Mouse (Mus musculus) liver, embryonic 16.5 days (tissue): ENCODE measurements around the gene Zfp687. TPM values are rescaled to one million over a fixed set of nuclear protein-coding genes. Genes with fewer than 3 reads are reported as not detected.
"Not testable (repeated sequence)": the region's sequence is repeated elsewhere in the genome, so short reads cannot be mapped to it uniquely, and the experiment has no call there.

ENCODE experiments used
- ATAC-seq: fragments of 200-750 bp; cut with Nextera tagmentation; 2 replicates; pipeline ENCODE4 v1.8.0; 2017; ENCODE audit warnings: low read depth, mild to moderate bottlenecking, moderate number of reproducible peaks, moderate library complexity
- H3K27ac ChIP-seq: fragments of 300-500 bp; sonication (generic); 2 replicates; pipeline ENCODE4 v1.5.1; 2014; ENCODE audit warnings: mild to moderate bottlenecking, low read length
- H3K27me3 ChIP-seq: fragments of 300-500 bp; sonication (generic); 2 replicates; pipeline ENCODE4 v1.6.1; 2014; ENCODE audit warnings: low read depth, low read length, mixed read lengths; ENCODE audit not compliant: control insufficient read depth, insufficient read depth
- H3K36me3 ChIP-seq: fragments of 300-500 bp; sonication (generic); 2 replicates; pipeline ENCODE4 v1.6.1; 2014; ENCODE audit warnings: mild to moderate bottlenecking; ENCODE audit not compliant: control insufficient read depth, insufficient read depth
- H3K4me1 ChIP-seq: fragments of 300-500 bp; sonication (generic); 2 replicates; pipeline ENCODE4 v1.6.1; 2014; ENCODE audit warnings: low read depth, low read length, mixed read lengths; ENCODE audit not compliant: control insufficient read depth
- H3K4me2 ChIP-seq: fragments of 300-500 bp; sonication (generic); 2 replicates; pipeline ENCODE4 v1.6.1; 2014; ENCODE audit warnings: low read depth, low read length, mixed read lengths
- H3K4me3 ChIP-seq: fragments of 300-500 bp; sonication (generic); 2 replicates; pipeline ENCODE4 v1.5.1; 2014; ENCODE audit warnings: low read depth, mild to moderate bottlenecking, low read length
- H3K9ac ChIP-seq: fragments of 300-500 bp; sonication (generic); 2 replicates; pipeline ENCODE4 v1.6.1; 2014; ENCODE audit warnings: low read depth, low read length
- H3K9me3 ChIP-seq: fragments of 300-500 bp; sonication (generic); replicated peaks from 2 replicates; pipeline ENCODE4 v1.6.1; 2016; ENCODE audit warnings: low read length; ENCODE audit not compliant: control insufficient read depth
- WGBS: fragments of 180-500 bp; shearing (Covaris S2); extraction: QIAGEN DNeasy Blood & Tissue Kit; methylation state at CpG from one replicate; pipeline ENCODE4 v1.1.7; 2014; ENCODE audit not compliant: insufficient replicate concordance; 5-methylcytosine and 5-hydroxymethylcytosine counted together
- polyA plus RNA-seq: library from polyadenylated mRNA; unstranded; fragments of >200 nt; fragmentation: Nextera tagmentation; extraction: Ambion mirVana; gene quantifications from 2 replicates; pipeline ENCODE4 v1.2.1, GENCODE M21; 2015

Zfp687 gene
- polyA plus RNA-seq, 1 experiment from 2014 or later, result 6.8 TPM

- H3K4me1 ChIP-seq, result peaks cover 34% of the 10 kb centered on the region
- H3K36me3 ChIP-seq, result peaks cover 5% of the 10 kb centered on the region; the same call in 1 of the 2 replicates
- 0 out of 2 replicates have a peak overlapping the region, but pooled peaks have one; percentile 62 for H3K27ac ChIP-seq
- H3K4me3 ChIP-seq, result no peak overlapping the region
- no peak overlapping the region for H3K4me2 ChIP-seq
- ATAC-seq, result no peak
- no peaks in the 10 kb centered on the region for H3K27me3 ChIP-seq
- no peak overlapping the region for H3K9ac ChIP-seq
- WGBS, result 53% methylated on average over 6 of the region's 6 CpGs
- H3K9me3 ChIP-seq, result no peaks in the 10 kb centered on the region
Observed at GRCm38 (mm10) chr3:95043251-95043650, 28.0 kb upstream of the Zfp687 start.

- peak overlapping the region; percentile 97 for H3K4me3 ChIP-seq
- peaks cover 34% of the 10 kb centered on the region for H3K4me1 ChIP-seq
- H3K4me2 ChIP-seq, result peak overlapping the region; percentile 58
- 6% methylated on average over 7 of the region's 7 CpGs for WGBS
- H3K9me3 ChIP-seq, result no peaks in the 10 kb centered on the region
- ATAC-seq, result peak; percentile 8
- H3K27ac ChIP-seq, result peak overlapping the region; percentile 77
- H3K36me3 ChIP-seq, result peaks cover 5% of the 10 kb centered on the region; the same call in 1 of the 2 replicates
- H3K9ac ChIP-seq, result peak overlapping the region; percentile 94
- H3K27me3 ChIP-seq, result no peaks in the 10 kb centered on the region
Observed at GRCm38 (mm10) chr3:95042838-95043229, 27.6 kb upstream of the Zfp687 start.

- peak within 1 kb of the TSS; percentile 77 for H3K27ac ChIP-seq
- peak within 1 kb of the TSS; percentile 86 for H3K4me2 ChIP-seq
- H3K9me3 ChIP-seq, result no peaks in the 10 kb centered on the region
- WGBS, result under 1% methylated on average over 36 of the region's 36 CpGs
- H3K36me3 ChIP-seq, result peaks cover 6% of the 10 kb centered on the region
- H3K4me1 ChIP-seq, result peaks cover 33% of the 10 kb centered on the region
- H3K27me3 ChIP-seq, result no peaks in the 10 kb centered on the region
- peak within 1 kb of the TSS; percentile 94 for H3K9ac ChIP-seq
- H3K4me3 ChIP-seq, result peak within 1 kb of the TSS; percentile 97
- peak; percentile 99 for ATAC-seq
Observed at GRCm38 (mm10) chr3:95042166-95042837, 27.1 kb upstream of the Zfp687 start, which contains the start of gene Psmd4. Psmd4 (minus strand) TSS chr3:95042614.

- Histone ChIP-seq H3K4me3 (peak overlapping the region; percentile 97), H3K27ac (peak overlapping the region; percentile 77)
- 8% methylated on average over 3 of the region's 3 CpGs for WGBS
Observed at GRCm38 (mm10) chr3:95041625-95042024, 26.4 kb upstream of the Zfp687 start.

GRCm38 (mm10) chr3:95029953-95030352 is 14.7 kb upstream of the Zfp687 start:
- Histone ChIP-seq H3K4me2 (no peak overlapping the region), H3K9me3 (no peaks in the 10 kb centered on the region), H3K4me1 (peaks cover 15% of the 10 kb centered on the region), H3K9ac (no peak overlapping the region), H3K4me3 (no peak overlapping the region), H3K27ac (no peak overlapping the region), H3K27me3 (no peaks in the 10 kb centered on the region), H3K36me3 (peaks cover 38% of the 10 kb centered on the region)
- WGBS, result 64% methylated on average over 3 of the region's 3 CpGs
- no peak for ATAC-seq

More at GRCm38 (mm10) chr3:95041625-95042024, 26.4 kb upstream of the Zfp687 start:
- Histone ChIP-seq H3K27me3 (no peaks in the 10 kb centered on the region), H3K9ac (peak overlapping the region; percentile 94), H3K36me3 (peaks cover 10% of the 10 kb centered on the region), H3K4me2 (peak overlapping the region; percentile 86), H3K4me1 (peaks cover 27% of the 10 kb centered on the region), H3K9me3 (no peaks in the 10 kb centered on the region)
- ATAC-seq, result no peak

GRCm38 (mm10) chr3:95029291-95029827 is 14.1 kb upstream of the Zfp687 start:
- not testable (repeated sequence) for H3K4me2 ChIP-seq, H3K27me3 ChIP-seq, H3K9ac ChIP-seq, ATAC-seq, H3K9me3 ChIP-seq, H3K27ac ChIP-seq, H3K4me3 ChIP-seq
- H3K4me1 ChIP-seq, result peaks cover 20% of the 10 kb centered on the region
- H3K36me3 ChIP-seq, result peaks cover 32% of the 10 kb centered on the region
- 54% methylated on average over 3 of the region's 3 CpGs for WGBS

GRCm38 (mm10) chr3:95028603-95029002 is 13.4 kb upstream of the Zfp687 start:
- 60% methylated on average over 3 of the region's 3 CpGs for WGBS
- ATAC-seq, result no peak
- peaks cover 20% of the 10 kb centered on the region for H3K4me1 ChIP-seq

GRCm38 (mm10) chr3:95027701-95028100 is 12.5 kb upstream of the Zfp687 start:
- Histone ChIP-seq H3K36me3 (peaks cover 17% of the 10 kb centered on the region), H3K27ac (no peak overlapping the region), H3K4me3 (no peak overlapping the region), H3K4me1 (peaks cover 20% of the 10 kb centered on the region), H3K9me3 (no peaks in the 10 kb centered on the region), H3K9ac (no peak overlapping the region), H3K27me3 (no peaks in the 10 kb centered on the region), H3K4me2 (no peak overlapping the region)
- ATAC-seq, result 0 out of 2 replicates have a peak, but pooled peaks have one; percentile 10
- WGBS, result 20% methylated on average over 5 of the region's 5 CpGs

More at GRCm38 (mm10) chr3:95028603-95029002, 13.4 kb upstream of the Zfp687 start:
- no peak overlapping the region for H3K27ac ChIP-seq
- no peaks in the 10 kb centered on the region for H3K9me3 ChIP-seq
- H3K27me3 ChIP-seq, result no peaks in the 10 kb centered on the region
- no peak overlapping the region for H3K4me2 ChIP-seq
- H3K36me3 ChIP-seq, result peaks cover 26% of the 10 kb centered on the region
- no peak overlapping the region for H3K4me3 ChIP-seq
- no peak overlapping the region for H3K9ac ChIP-seq

- Histone ChIP-seq H3K27ac (no peak overlapping the region), H3K36me3 (peaks cover 13% of the 10 kb centered on the region), H3K9me3 (no peaks in the 10 kb centered on the region), H3K4me2 (no peak overlapping the region), H3K4me3 (no peak overlapping the region), H3K27me3 (no peaks in the 10 kb centered on the region), H3K4me1 (peaks cover 20% of the 10 kb centered on the region), H3K9ac (no peak overlapping the region)
- 49% methylated on average over 5 of the region's 5 CpGs for WGBS
- ATAC-seq, result no peak
Observed at GRCm38 (mm10) chr3:95027057-95027645, 11.9 kb upstream of the Zfp687 start.
